Mouse (Mus musculus) stomach, embryonic 14.5 days (tissue): ENCODE data around the gene Olfr522. TPM values are rescaled to one million over a fixed set of nuclear protein-coding genes. Genes with fewer than 3 reads are reported as not detected.

Source experiments
- ATAC-seq: fragments of 200-750 bp; cut with Nextera tagmentation; 2 replicates; pipeline ENCODE4 v1.8.0; 2017; ENCODE audit warnings: low read depth, moderate TSS enrichment; ENCODE audit not compliant: insufficient number of reproducible peaks, insufficient read depth, low FRiP score
- H3K27ac ChIP-seq: fragments of 300-500 bp; sonication (generic); 2 replicates; pipeline ENCODE4 v1.5.1; 2014; ENCODE audit warnings: mild to moderate bottlenecking, low read length, moderate library complexity, mixed read lengths
- H3K27me3 ChIP-seq: fragments of 300-500 bp; sonication (generic); 2 replicates; pipeline ENCODE4 v1.6.1; 2014; ENCODE audit warnings: low read length, control low read depth, mixed read lengths; ENCODE audit not compliant: control insufficient read depth, insufficient read depth
- H3K36me3 ChIP-seq: fragments of 300-500 bp; sonication (generic); 2 replicates; pipeline ENCODE4 v1.6.1; 2014; ENCODE audit warnings: mild to moderate bottlenecking, control low read depth, low read length, moderate library complexity, mixed read lengths; ENCODE audit not compliant: control insufficient read depth, insufficient read depth
- H3K4me1 ChIP-seq: fragments of 300-500 bp; sonication (generic); 2 replicates; pipeline ENCODE4 v1.6.1; 2014; ENCODE audit warnings: low read length, control low read depth, mixed read lengths; ENCODE audit not compliant: control insufficient read depth, insufficient read depth
- H3K4me2 ChIP-seq: fragments of 300-500 bp; sonication (generic); replicated peaks from 2 replicates; pipeline ENCODE4 v1.6.1; 2014; ENCODE audit warnings: low read depth, low read length, control low read depth
- H3K4me3 ChIP-seq: fragments of 300-500 bp; sonication (generic); 2 replicates; pipeline ENCODE4 v1.5.1; 2014; ENCODE audit warnings: low read depth, low read length, control low read depth
- H3K9ac ChIP-seq: fragments of 300-500 bp; sonication (generic); replicated peaks from 2 replicates; pipeline ENCODE4 v1.6.1; 2014; ENCODE audit warnings: low read depth, mild to moderate bottlenecking, control low read depth, low read length, moderate library complexity, mixed read lengths
- H3K9me3 ChIP-seq: fragments of 300-500 bp; sonication (generic); 2 replicates; pipeline ENCODE4 v1.6.1; 2016; ENCODE audit warnings: low read depth, low read length, control low read depth; ENCODE audit not compliant: control insufficient read depth
- WGBS: fragments of 180-500 bp; shearing (Covaris S2); extraction: QIAGEN DNeasy Blood & Tissue Kit; methylation state at CpG from one replicate; pipeline ENCODE4 v1.1.7; 2014; 5-methylcytosine and 5-hydroxymethylcytosine counted together
- polyA plus RNA-seq: library from polyadenylated mRNA; unstranded; fragments of >200 nt; fragmentation: Nextera tagmentation; extraction: Ambion mirVana; gene quantifications from 2 replicates; pipeline ENCODE4 v1.2.1, GENCODE M21; 2014

The Olfr522 gene
- polyA plus RNA-seq, 1 experiment from 2014 or later: not detected

GRCm38 (mm10) chr7:140179176-140179575 lies 14.6 kb upstream of the Olfr522 start:
- H3K27me3 ChIP-seq: no peaks in the 10 kb centered on the region
- H3K27ac ChIP-seq: no peak overlapping the region
- 86% methylated on average over 2 of the region's 2 CpGs for WGBS
- H3K9ac ChIP-seq: no peak overlapping the region
- H3K36me3 ChIP-seq: no peaks in the 10 kb centered on the region
- no peaks in the 10 kb centered on the region for H3K4me1 ChIP-seq
- H3K9me3 ChIP-seq: no peaks in the 10 kb centered on the region
- ATAC-seq: no peak
- no peak overlapping the region for H3K4me3 ChIP-seq
- H3K4me2 ChIP-seq: no peak overlapping the region

- H3K4me2 ChIP-seq: no peak within 1 kb of the TSS
- H3K4me3 ChIP-seq: no peak within 1 kb of the TSS
- H3K4me1 ChIP-seq: no peaks in the 10 kb centered on the region
- no peaks in the 10 kb centered on the region for H3K9me3 ChIP-seq
- no peaks in the 10 kb centered on the region for H3K36me3 ChIP-seq
- H3K27me3 ChIP-seq: no peaks in the 10 kb centered on the region
- WGBS: 53% methylated on average over 1 of the region's 1 CpGs
- H3K27ac ChIP-seq: no peak within 1 kb of the TSS
- H3K9ac ChIP-seq: no peak within 1 kb of the TSS
- ATAC-seq: no peak
Measured at GRCm38 (mm10) chr7:140172936-140173335, 8.4 kb upstream of the Olfr522 start, which contains the start of gene Olfr523. Gene Olfr523 (plus strand): TSS chr7:140173217.

GRCm38 (mm10) chr7:140170863-140171262 lies 6.3 kb upstream of the Olfr522 start:
- H3K36me3 ChIP-seq: no peaks in the 10 kb centered on the region
- 92% methylated on average over 3 of the region's 3 CpGs for WGBS
- H3K27me3 ChIP-seq: no peaks in the 10 kb centered on the region
- H3K4me1 ChIP-seq: no peaks in the 10 kb centered on the region
- H3K9me3 ChIP-seq: no peaks in the 10 kb centered on the region
- no peak overlapping the region for H3K9ac ChIP-seq
- no peak overlapping the region for H3K4me2 ChIP-seq
- no peak overlapping the region for H3K4me3 ChIP-seq
- H3K27ac ChIP-seq: no peak overlapping the region
- no peak for ATAC-seq

- Histone ChIP-seq H3K27me3 (no peaks in the 10 kb centered on the region), H3K27ac (no peak overlapping the region), H3K9me3 (no peaks in the 10 kb centered on the region), H3K4me3 (no peak overlapping the region), H3K4me2 (no peak overlapping the region), H3K36me3 (no peaks in the 10 kb centered on the region), H3K4me1 (no peaks in the 10 kb centered on the region), H3K9ac (no peak overlapping the region)
- WGBS: 45% methylated on average over 4 of the region's 4 CpGs
- ATAC-seq: no peak
Measured at GRCm38 (mm10) chr7:140169386-140169785, 4.8 kb upstream of the Olfr522 start.

GRCm38 (mm10) chr7:140167950-140168349 lies 3.4 kb upstream of the Olfr522 start:
- no peaks in the 10 kb centered on the region for H3K9me3 ChIP-seq
- no peak overlapping the region for H3K27ac ChIP-seq
- ATAC-seq: no peak
- no peaks in the 10 kb centered on the region for H3K27me3 ChIP-seq
- H3K4me3 ChIP-seq: no peak overlapping the region
- no peaks in the 10 kb centered on the region for H3K36me3 ChIP-seq
- 66% methylated on average over 1 of the region's 1 CpGs for WGBS
- no peak overlapping the region for H3K9ac ChIP-seq
- no peak overlapping the region for H3K4me2 ChIP-seq
- no peaks in the 10 kb centered on the region for H3K4me1 ChIP-seq

GRCm38 (mm10) chr7:140160363-140160762 lies 4.2 kb downstream of the Olfr522 start:
- H3K4me3 ChIP-seq: no peak overlapping the region
- 85% methylated on average over 3 of the region's 3 CpGs for WGBS
- H3K9ac ChIP-seq: no peak overlapping the region
- no peak for ATAC-seq
- no peaks in the 10 kb centered on the region for H3K36me3 ChIP-seq
- H3K27me3 ChIP-seq: no peaks in the 10 kb centered on the region
- H3K4me1 ChIP-seq: no peaks in the 10 kb centered on the region
- no peak overlapping the region for H3K4me2 ChIP-seq
- H3K9me3 ChIP-seq: no peaks in the 10 kb centered on the region
- no peak overlapping the region for H3K27ac ChIP-seq

GRCm38 (mm10) chr7:140154218-140154927 lies 10.2 kb downstream of the Olfr522 start, which contains the start of gene Sprn:
Gene Sprn (minus strand): TSS chr7:140154877.
- Histone ChIP-seq H3K4me1 (peaks cover 5% of the 10 kb centered on the region), H3K4me3 (peak within 1 kb of the TSS; percentile 20; the same call in 1 of the 2 replicates), H3K9ac (no peak within 1 kb of the TSS), H3K4me2 (peak within 1 kb of the TSS; percentile 34), H3K9me3 (no peaks in the 10 kb centered on the region), H3K27me3 (peaks cover 11% of the 10 kb centered on the region; the same call in 1 of the 2 replicates), H3K36me3 (no peaks in the 10 kb centered on the region), H3K27ac (no peak within 1 kb of the TSS)
- WGBS: 3% methylated on average over 28 of the region's 28 CpGs
- no peak for ATAC-seq

- 28% methylated on average over 4 of the region's 4 CpGs for WGBS
- Histone ChIP-seq H3K4me3 (0 out of 2 replicates have a peak overlapping the region, but pooled peaks have one; percentile 20), H3K36me3 (no peaks in the 10 kb centered on the region), H3K4me1 (peaks cover 5% of the 10 kb centered on the region), H3K9ac (no peak overlapping the region), H3K27ac (no peak overlapping the region), H3K27me3 (peaks cover 11% of the 10 kb centered on the region; the same call in 1 of the 2 replicates), H3K9me3 (no peaks in the 10 kb centered on the region), H3K4me2 (peak overlapping the region; percentile 34)
- ATAC-seq: no peak
Measured at GRCm38 (mm10) chr7:140153829-140154217, 10.7 kb downstream of the Olfr522 start.
